Mouse (Mus musculus): ENCODE data around the gene Celsr3. TPM values are rescaled to one million over a fixed set of nuclear protein-coding genes. Genes with fewer than 3 reads are reported as not detected.

Gene Celsr3
- polyA plus RNA-seq, 1 experiment from 2014 or later, result 0.16 TPM

DNA sequence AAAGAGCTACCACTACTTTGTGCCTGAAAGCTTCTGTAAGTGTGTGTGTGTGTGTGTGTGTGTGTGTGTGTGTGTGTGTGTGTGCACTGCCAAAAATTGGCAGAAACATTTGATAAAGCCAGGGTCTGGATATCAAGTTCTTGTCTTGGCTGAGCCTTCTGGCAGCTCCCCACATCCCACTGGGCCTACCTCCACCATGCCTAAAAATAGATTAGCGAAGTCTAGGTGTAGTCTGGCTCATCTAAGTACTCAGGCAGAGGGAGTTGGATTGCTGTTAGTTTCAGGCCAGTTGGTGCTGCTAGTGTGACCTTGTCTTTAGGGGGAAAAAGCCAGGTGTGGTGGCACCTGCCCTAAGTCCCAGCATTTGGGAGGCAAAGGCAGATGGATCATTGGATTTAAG lies 19.3 kb upstream of the Celsr3 start:
- peak overlapping the region; percentile 97; the same call in 1 of the 2 replicates for H3K4me2 ChIP-seq
- H3K4me1 ChIP-seq (replicated peaks), result peaks cover 65% of the 10 kb centered on the region
- 54% methylated on average over 1 of the region's 1 CpGs for WGBS (ENCODE audit: insufficient replicate concordance)
- H3K4me3 ChIP-seq (replicated peaks), result no peak overlapping the region
- peak overlapping the region; percentile 13; the same call in 1 of the 2 replicates for H3K9ac ChIP-seq
- ATAC-seq (ENCODE audit: insufficient read depth), result no peak
- peak overlapping the region; percentile 89 for H3K27ac ChIP-seq (replicated peaks)
- H3K36me3 ChIP-seq (replicated peaks), result peaks cover 60% of the 10 kb centered on the region
- H3K27me3 ChIP-seq, result no peaks in the 10 kb centered on the region; the same call in 1 of the 2 replicates
- H3K9me3 ChIP-seq (replicated peaks), result no peaks in the 10 kb centered on the region

DNA sequence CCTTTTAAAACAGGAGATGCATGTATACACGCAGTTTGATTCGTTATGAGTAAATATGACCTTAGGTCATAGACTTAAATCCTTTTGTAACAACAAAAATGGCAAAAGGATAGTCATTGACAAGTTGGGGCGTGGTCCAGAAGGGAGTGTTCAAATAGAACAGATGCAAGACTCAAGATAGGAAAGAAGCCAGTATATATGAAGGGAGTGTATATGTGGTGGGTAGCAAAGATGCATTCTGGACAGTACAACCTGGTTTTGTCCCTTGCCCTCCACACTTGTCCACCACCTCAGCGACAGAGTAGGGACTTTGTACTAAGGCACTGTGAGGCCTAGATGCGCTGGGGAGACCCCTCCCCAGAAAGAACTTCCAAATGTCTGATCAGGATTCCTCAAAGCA lies 18.4 kb upstream of the Celsr3 start:
- H3K27me3 ChIP-seq, result no peaks in the 10 kb centered on the region; the same call in 1 of the 2 replicates
- ATAC-seq (ENCODE audit: insufficient read depth), result peak; percentile 82
- peak overlapping the region; percentile 72 for H3K4me3 ChIP-seq (replicated peaks)
- H3K4me1 ChIP-seq (replicated peaks), result peaks cover 62% of the 10 kb centered on the region
- WGBS (ENCODE audit: insufficient replicate concordance), result 39% methylated on average over 5 of the region's 5 CpGs
- peak overlapping the region; percentile 56 for H3K9ac ChIP-seq
- H3K27ac ChIP-seq (replicated peaks), result peak overlapping the region; percentile 89
- H3K9me3 ChIP-seq (replicated peaks), result no peaks in the 10 kb centered on the region
- H3K4me2 ChIP-seq, result peak overlapping the region; percentile 97
- H3K36me3 ChIP-seq (replicated peaks), result peaks cover 59% of the 10 kb centered on the region

DNA sequence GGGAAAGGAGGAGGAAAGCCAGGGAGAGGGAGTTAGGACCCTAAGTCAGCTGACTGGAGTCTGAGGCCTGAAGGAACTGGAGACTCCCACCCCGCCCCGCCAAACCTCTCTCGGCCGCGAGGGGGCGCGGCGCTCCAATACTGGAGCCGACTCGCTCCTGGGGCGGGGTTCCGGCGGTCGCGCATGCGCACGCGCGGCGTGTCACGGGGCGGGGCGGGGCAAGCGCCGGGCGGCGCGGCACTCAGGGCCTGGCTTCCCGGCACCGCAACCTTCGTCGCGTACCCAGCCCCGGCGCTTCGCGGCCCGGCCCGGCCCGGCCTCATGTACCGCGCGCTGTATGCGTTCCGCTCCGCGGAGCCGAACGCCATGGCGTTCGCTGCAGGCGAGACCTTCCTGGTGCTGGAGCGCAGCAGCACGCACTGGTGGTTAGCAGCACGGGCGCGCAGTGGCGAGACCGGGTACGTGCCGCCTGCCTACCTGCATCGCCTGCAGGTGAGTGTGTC lies 17.9 kb upstream of the Celsr3 start, which contains the start of gene Nckipsd:
TSS of gene Nckipsd (plus strand) at position 206 of the 503 bp plus-strand sequence.
- Histone ChIP-seq H3K4me3 (replicated peaks) (peak within 1 kb of the TSS; percentile 72), H3K9ac (peak within 1 kb of the TSS; percentile 80), H3K4me2 (peak within 1 kb of the TSS; percentile 97), H3K27ac (replicated peaks) (peak within 1 kb of the TSS; percentile 89), H3K9me3 (replicated peaks) (no peaks in the 10 kb centered on the region), H3K36me3 (replicated peaks) (peaks cover 58% of the 10 kb centered on the region), H3K4me1 (replicated peaks) (peaks cover 62% of the 10 kb centered on the region), H3K27me3 (no peaks in the 10 kb centered on the region; the same call in 1 of the 2 replicates)
- WGBS (ENCODE audit: insufficient replicate concordance), result under 1% methylated on average over 62 of the region's 62 CpGs
- peak; percentile 85 for ATAC-seq (ENCODE audit: insufficient read depth)

DNA sequence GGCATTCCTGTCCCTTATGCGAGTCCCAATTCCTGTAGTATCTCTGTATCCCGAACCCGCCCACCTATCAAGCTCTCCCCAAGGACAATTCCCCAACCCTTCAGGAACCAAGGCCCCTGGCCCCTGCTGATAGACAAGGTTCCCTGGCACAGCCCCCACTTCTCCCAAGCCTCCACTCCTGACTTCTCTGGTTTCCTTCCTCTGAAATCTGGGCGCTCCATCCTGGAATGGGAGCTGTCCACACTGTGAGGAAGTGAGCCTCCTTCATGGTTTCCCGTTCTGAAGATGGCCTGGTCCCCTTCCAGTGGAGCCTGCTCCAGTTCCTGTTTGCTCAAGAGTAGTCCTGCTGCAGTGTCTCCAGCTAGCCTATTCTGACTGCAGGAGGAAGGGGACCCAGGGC lies 16.9 kb upstream of the Celsr3 start:
- Histone ChIP-seq H3K4me1 (replicated peaks) (peaks cover 59% of the 10 kb centered on the region), H3K36me3 (replicated peaks) (peaks cover 52% of the 10 kb centered on the region), H3K27me3 (no peaks in the 10 kb centered on the region; the same call in 1 of the 2 replicates), H3K27ac (replicated peaks) (0 out of 2 replicates have a peak overlapping the region, but pooled peaks have one; percentile 1), H3K4me2 (peak overlapping the region; percentile 97), H3K9ac (peak overlapping the region; percentile 80; the same call in 1 of the 2 replicates), H3K4me3 (replicated peaks) (peak overlapping the region; percentile 72), H3K9me3 (replicated peaks) (no peaks in the 10 kb centered on the region)
- WGBS (ENCODE audit: insufficient replicate concordance), result 38% methylated on average over 5 of the region's 5 CpGs
- ATAC-seq (ENCODE audit: insufficient read depth), result no peak

DNA sequence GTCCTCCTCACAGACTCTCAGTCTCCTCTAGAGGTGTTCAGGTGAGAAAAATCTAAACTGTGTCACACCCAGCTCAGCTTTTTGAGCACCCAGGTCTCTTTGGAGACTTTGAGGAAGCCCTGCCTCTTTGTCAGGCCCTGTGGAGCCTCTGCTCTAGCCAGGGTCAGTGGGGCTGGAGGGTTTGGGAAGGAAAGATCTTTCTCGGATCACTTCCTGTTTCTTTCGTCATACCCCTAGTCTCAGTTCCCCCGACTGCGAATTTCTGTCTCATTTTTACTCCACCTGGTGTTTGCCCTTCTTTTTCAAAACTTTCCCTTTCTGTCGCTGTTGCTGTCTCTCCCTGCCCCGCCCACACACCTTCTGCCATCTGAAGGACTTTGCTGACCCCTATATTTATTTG lies 16.4 kb upstream of the Celsr3 start:
- ATAC-seq (ENCODE audit: insufficient read depth), result no peak
- Histone ChIP-seq H3K27me3 (no peaks in the 10 kb centered on the region; the same call in 1 of the 2 replicates), H3K9me3 (replicated peaks) (no peaks in the 10 kb centered on the region), H3K4me2 (peak overlapping the region; percentile 97), H3K9ac (no peak overlapping the region), H3K27ac (replicated peaks) (0 out of 2 replicates have a peak overlapping the region, but pooled peaks have one; percentile 1), H3K4me3 (replicated peaks) (no peak overlapping the region), H3K4me1 (replicated peaks) (peaks cover 53% of the 10 kb centered on the region), H3K36me3 (replicated peaks) (peaks cover 52% of the 10 kb centered on the region)
- 40% methylated on average over 6 of the region's 6 CpGs for WGBS (ENCODE audit: insufficient replicate concordance)

DNA sequence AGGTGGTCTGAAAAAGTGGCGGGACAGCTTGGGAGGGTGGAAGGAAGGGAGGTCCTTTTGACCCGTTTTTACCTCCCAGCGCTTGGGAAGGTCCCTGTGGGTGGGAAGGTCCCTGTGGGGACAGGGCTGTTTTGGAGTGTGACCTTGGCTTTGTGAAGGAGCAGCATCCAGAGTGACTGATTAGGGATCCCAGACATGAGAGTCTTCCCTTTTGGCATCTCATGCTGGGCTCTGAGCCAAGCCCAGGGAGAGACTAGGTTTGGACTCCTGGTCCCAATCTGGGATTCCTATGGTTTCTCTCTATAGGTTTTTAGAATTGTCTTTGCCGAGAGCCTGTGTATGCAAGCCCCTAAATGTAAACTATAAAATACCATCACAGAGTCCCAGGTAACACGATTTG lies 15.6 kb upstream of the Celsr3 start:
- Histone ChIP-seq H3K9ac (no peak overlapping the region), H3K4me3 (replicated peaks) (no peak overlapping the region), H3K4me1 (replicated peaks) (peaks cover 46% of the 10 kb centered on the region), H3K4me2 (no peak overlapping the region), H3K36me3 (replicated peaks) (peaks cover 50% of the 10 kb centered on the region), H3K27ac (replicated peaks) (no peak overlapping the region), H3K27me3 (no peaks in the 10 kb centered on the region; the same call in 1 of the 2 replicates), H3K9me3 (replicated peaks) (no peaks in the 10 kb centered on the region)
- WGBS (ENCODE audit: insufficient replicate concordance), result 58% methylated on average over 5 of the region's 5 CpGs
- no peak for ATAC-seq (ENCODE audit: insufficient read depth)

DNA sequence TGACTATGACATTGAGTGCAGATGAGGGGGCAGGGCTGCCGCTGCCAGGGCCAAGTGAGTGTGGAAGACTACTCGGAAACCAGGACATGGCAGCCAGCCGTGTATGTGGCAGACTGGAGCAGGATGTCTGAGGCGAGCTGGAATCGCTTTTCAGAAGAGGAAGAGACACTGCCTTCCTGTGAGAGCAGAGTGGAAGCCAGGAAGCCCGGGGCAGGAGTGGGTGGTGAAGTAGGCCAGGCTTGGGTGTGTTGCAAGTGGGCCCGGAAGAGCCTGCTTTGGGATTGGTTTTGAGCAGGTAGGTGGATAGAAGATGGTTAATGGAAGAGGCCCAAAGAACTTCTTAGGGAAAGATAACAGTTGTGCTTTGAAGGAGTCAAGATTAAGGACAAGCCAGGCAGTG lies 10.6 kb upstream of the Celsr3 start:
- Histone ChIP-seq H3K9me3 (replicated peaks) (no peaks in the 10 kb centered on the region), H3K4me1 (replicated peaks) (no peaks in the 10 kb centered on the region), H3K27ac (replicated peaks) (no peak overlapping the region), H3K36me3 (replicated peaks) (peaks cover 33% of the 10 kb centered on the region), H3K4me2 (no peak overlapping the region), H3K9ac (no peak overlapping the region), H3K4me3 (replicated peaks) (no peak overlapping the region), H3K27me3 (peaks cover 5% of the 10 kb centered on the region; the same call in 1 of the 2 replicates)
- 70% methylated on average over 7 of the region's 7 CpGs for WGBS (ENCODE audit: insufficient replicate concordance)
- ATAC-seq (ENCODE audit: insufficient read depth), result no peak

DNA sequence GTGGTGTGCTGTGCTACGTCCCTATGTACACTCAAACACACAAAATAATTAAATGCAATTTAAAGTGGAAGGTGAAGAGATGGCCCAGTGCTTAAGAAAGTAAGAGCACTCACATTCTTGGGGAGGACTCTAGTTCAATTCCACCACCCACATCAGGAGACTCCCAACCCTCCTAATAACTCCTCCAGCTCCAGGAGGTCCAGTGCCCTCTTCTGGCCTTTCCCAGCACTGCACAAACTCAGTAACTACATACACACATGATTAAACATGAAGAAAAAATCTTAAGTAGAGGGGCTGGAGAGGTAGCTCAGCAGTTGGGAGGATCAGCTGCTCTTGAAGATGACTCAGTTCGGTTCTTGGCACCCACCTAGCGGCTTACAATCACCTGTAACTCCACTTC lies 6.6 kb upstream of the Celsr3 start:
- peaks cover 11% of the 10 kb centered on the region for H3K36me3 ChIP-seq (replicated peaks)
- H3K27ac ChIP-seq (replicated peaks), result no peak overlapping the region
- H3K4me1 ChIP-seq (replicated peaks), result no peaks in the 10 kb centered on the region
- H3K27me3 ChIP-seq, result peaks cover 41% of the 10 kb centered on the region
- 40% methylated on average over 3 of the region's 3 CpGs for WGBS (ENCODE audit: insufficient replicate concordance)
- H3K4me2 ChIP-seq, result no peak overlapping the region
- H3K9ac ChIP-seq, result no peak overlapping the region
- no peak for ATAC-seq (ENCODE audit: insufficient read depth)
- H3K9me3 ChIP-seq (replicated peaks), result no peaks in the 10 kb centered on the region
- no peak overlapping the region for H3K4me3 ChIP-seq (replicated peaks)

DNA sequence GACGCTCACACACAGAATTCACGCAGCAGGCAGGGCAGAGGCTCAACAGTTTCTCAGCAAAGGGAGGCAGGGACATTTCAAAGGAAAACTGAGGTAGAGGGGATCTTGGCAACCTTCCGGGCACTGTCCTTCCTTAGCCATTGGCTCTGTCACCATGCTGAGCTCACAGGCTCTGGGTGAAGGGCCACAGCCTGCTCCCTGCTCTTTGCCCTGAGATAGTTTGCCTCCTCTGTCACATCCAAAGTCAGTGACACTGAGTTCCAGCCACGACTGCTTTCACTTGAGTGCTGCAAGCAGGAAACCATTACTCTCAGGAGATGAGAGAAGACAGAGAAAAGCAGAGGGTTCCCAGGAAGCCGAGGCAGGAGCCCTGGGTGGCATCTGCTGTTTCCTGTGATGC lies 6.0 kb upstream of the Celsr3 start:
- H3K9me3 ChIP-seq (replicated peaks), result no peaks in the 10 kb centered on the region
- peaks cover 6% of the 10 kb centered on the region for H3K36me3 ChIP-seq (replicated peaks)
- H3K4me3 ChIP-seq (replicated peaks), result no peak overlapping the region
- H3K4me2 ChIP-seq, result no peak overlapping the region
- no peak overlapping the region for H3K27ac ChIP-seq (replicated peaks)
- ATAC-seq (ENCODE audit: insufficient read depth), result no peak
- H3K4me1 ChIP-seq (replicated peaks), result no peaks in the 10 kb centered on the region
- H3K27me3 ChIP-seq, result peaks cover 47% of the 10 kb centered on the region
- H3K9ac ChIP-seq, result no peak overlapping the region
- 48% methylated on average over 5 of the region's 5 CpGs for WGBS (ENCODE audit: insufficient replicate concordance)

DNA sequence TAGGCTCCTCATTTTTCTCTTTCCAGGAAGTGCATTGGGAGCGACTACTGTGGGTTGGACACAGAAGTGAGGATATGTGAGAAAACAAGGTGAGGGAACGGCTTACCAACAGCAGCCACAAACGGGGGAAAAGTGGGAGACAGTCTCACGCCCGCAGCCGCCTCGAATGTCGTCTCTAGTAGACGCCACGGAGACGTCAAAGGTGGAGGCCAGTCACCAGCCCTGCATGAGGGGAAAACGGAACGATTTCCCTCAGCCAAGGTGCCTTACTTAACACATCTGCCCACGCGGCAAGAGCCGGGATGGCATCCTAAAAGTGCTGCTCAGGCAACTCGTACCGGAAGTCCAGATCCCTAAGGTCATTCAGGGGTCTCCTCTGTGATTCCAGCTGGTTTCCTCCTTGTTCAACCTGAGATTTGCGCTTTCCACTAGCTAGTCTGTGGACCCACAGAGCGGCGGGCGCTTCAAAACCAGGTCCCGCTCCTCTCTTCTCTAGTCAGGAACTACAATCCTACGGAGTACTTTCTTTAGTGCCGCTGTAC lies 1.9 kb upstream of the Celsr3 start:
- Histone ChIP-seq H3K36me3 (replicated peaks) (no peaks in the 10 kb centered on the region), H3K9ac (no peak overlapping the region), H3K27ac (replicated peaks) (no peak overlapping the region), H3K4me2 (no peak overlapping the region), H3K27me3 (peaks cover 89% of the 10 kb centered on the region), H3K4me1 (replicated peaks) (peaks cover 24% of the 10 kb centered on the region), H3K4me3 (replicated peaks) (no peak overlapping the region), H3K9me3 (replicated peaks) (no peaks in the 10 kb centered on the region)
- no peak for ATAC-seq (ENCODE audit: insufficient read depth)
- WGBS (ENCODE audit: insufficient replicate concordance), result 4% methylated on average over 25 of the region's 25 CpGs

DNA sequence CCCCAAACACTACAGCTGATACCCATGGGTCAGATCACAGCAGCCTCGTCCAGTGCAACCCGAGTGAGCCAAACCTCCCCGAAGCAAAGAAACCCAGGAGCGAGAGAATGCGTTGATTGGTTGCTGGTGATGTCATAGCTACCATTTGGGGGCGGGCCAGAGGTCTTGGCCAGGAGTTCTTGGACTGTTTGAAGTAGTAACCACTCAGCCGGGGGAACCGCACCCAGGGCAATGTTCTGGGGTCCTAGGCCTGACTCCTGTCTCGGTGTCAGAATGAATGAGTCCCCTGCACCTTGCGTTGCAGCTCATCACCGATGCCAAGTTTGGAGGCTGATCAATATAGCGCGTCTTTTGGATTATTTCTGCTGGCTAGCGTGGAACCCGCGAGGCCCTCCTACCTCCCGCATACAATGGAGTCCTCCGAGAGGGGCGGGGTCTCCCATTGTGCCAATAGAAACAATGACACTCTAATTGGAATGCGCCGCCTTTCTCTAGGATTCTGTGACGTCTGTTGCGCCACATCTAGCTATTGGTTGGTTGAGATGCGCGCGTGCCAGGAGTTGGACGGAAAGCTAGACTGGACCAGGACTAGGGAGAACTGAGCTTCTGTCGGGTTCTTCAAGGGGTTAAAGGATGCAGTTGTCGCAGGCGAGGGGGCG lies 1.2 kb upstream of the Celsr3 start:
- ATAC-seq (ENCODE audit: insufficient read depth), result no peak
- no peak overlapping the region for H3K27ac ChIP-seq (replicated peaks)
- H3K4me1 ChIP-seq (replicated peaks), result peaks cover 24% of the 10 kb centered on the region
- H3K4me3 ChIP-seq (replicated peaks), result no peak overlapping the region
- no peak overlapping the region for H3K9ac ChIP-seq
- 4% methylated on average over 31 of the region's 31 CpGs for WGBS (ENCODE audit: insufficient replicate concordance)
- peaks cover 95% of the 10 kb centered on the region for H3K27me3 ChIP-seq
- H3K4me2 ChIP-seq, result no peak overlapping the region
- no peaks in the 10 kb centered on the region for H3K9me3 ChIP-seq (replicated peaks)
- no peaks in the 10 kb centered on the region for H3K36me3 ChIP-seq (replicated peaks)

Measured in liver, embryonic 15.5 days (tissue).